Mouse (Mus musculus): ENCODE data around the gene Fam173a.

Gene Fam173a

DNA sequence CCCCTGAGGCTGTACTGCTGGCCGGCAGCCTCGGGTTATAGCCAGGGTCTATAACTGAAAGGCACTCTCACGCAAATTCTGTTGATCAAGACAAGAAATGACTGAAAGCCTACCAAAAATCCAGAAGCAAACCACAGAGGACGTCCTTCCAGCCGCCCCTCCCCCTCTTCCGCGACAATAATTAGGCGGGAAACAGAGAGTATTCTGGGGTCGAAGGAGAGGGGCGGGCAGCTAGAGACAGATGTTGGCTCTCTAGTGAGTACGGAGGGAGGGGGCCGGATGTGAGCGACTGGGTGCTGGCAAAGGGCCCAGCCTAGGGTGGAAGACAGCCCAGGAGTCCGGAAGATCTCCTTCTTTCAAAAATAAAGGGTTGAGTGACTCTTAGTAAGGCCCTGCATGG is at the start of gene Fam173a:
Fam173a (minus strand) TSS at position 287 of the 400 bp plus-strand sequence.
- peak; percentile 74 to 80 for DNase-seq

DNA sequence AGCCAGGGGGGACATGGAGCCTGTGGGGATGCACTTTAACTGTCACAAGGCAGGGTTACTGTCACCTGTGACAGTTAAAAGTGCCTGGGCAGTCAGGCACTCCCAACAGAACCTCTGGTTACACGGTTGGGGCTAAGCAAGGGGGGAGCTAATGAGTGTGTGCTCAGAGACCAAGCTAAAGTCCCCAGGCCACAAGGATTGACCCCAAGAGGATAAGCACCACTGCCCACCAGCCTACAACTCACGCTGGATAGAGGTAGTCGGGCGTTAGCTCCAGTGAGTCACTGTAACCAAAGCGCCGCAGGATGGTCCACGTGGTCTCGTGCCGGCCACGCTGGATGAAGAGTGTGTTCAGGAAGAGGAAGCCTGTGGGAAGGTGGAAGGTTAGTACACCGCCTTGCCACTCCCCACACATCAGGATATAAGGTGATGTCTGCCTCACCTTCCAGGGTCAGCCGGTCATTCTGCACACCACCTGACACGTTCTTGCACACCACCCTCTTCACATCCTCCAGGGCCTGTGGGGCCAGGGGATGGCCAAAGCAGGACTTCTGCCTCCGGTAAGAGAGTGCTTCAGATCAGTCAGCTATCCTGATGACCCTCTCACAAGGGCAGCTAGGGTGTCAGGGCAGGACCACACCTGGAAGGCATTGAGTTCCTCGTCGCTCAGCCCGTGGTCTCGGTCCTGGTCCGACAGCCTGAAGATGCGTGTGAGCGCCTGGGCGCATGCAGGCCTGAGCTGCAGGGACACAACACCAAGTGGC is 48.6 kb upstream of the Fam173a start, which contains the start of gene Gm20683:
Gm20683 (minus strand) TSS at position 647 of the 764 bp plus-strand sequence.
- no peak for DNase-seq

DNA sequence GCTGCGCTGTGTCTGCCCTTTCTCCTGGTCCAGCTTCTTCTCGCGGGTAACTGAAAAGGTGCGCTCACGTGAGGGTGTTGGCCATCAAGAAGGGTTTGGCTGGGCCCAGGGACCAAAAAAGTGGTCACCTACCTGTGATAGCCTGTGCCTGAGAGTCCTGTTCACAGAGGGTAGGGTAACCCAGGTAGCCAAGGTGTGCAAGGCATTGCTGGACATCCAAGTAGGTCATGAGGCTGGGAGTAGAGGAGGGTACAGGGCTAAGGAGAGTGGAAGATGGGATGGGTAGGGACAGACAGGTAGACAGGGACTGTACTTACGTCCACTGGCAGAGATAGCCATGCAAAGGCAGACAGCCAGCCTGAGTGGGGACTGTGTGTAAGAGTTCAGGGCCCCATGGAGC is 47.8 kb upstream of the Fam173a start:
- no peak for DNase-seq

DNA sequence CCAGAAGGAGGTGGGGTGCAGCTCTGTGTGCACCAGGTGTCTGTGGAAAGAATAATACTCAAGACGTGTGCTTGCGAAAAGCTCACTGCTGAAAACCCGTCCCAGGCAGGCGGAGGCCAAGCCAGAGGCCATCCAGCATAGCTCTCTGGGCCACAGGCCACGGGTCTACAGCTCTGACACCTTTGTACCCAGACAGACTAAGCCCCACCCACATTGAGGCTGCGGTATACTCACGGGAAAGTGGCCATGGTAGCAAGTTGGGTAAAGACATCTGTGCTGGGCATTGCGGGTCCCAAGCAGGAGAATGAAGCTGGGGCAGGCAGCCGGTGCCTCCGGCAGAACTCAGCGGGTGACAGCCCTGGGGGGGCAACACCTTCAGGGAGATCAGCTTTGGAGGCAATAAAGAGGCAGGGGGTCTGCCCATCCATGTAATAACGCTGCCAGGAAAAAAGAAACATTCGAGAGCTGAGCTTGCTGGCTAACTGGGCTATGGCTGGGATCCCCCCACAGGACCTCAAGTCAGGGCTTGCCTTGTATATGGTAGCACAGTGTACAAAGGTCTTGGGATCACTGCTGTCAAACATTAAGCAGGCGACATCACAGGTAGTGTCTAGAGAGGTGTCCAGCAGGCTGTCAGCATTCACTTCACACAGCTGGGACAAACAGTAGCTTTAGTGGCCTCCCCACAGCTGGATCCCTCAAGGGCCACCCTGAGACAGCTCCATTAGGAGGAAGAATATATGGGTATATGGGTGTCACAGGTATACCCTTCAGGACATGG is 46.9 kb upstream of the Fam173a start:
- DNase-seq: no peak

DNA sequence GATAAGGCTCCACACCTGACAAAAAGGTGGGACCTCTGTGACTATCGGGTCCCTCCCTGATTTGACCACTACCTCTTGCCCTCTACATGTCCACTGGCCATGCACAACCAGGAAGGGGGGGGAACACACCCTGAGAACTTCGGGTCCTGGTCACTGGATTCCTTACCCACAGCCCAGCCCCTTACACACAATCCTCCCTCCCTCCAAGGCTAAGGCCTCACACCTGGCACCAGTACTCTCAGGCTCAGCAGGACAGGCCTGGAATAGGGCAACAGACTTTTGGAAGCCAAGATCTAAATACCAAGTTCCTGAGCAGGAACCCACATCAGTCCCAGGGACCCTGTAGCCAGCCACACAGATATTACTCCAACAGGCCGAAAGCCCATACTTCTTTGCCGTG is 46.2 kb upstream of the Fam173a start:
- DNase-seq: no peak

DNA sequence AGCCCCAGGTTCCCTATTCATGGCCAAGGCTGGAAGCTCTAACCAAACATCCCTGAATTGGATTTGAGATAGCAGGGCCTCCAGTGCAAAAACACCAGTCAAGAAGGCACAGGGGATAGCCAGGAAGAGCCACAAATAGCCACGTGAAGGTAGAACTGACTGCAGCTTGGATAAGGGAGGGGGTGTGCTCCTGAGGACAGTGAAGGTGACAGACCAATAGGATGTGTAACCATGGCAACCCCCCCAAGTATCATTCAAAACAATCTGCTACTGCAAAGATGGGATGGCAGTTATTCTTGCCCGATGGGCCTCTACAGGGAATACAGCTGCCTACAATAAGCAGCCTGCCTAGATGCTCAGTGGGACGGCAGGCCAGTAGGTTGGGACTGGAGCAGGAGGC is 44.8 kb upstream of the Fam173a start:
- no peak for DNase-seq

DNA sequence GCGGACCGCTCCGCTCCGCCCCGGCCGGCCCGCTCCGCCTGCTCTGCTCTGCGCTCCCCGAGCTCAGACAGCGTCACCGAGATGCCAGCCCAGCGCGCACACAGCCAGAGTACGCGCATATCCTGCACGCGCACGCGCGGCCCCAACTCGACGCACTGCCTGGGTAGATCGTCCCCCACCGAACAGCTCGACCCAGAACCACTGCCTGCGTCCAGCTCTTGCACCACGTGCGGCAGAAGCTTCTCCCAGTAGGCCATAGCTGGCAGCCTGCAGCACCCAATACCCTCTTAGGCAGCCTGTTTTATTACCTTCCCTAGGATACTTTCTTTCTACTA is 44.3 kb upstream of the Fam173a start, which contains the start of gene Rhbdl1:
Rhbdl1 (minus strand) TSS at position 220 of the 335 bp plus-strand sequence.
- peak; percentile 57 to 64 for DNase-seq

DNA sequence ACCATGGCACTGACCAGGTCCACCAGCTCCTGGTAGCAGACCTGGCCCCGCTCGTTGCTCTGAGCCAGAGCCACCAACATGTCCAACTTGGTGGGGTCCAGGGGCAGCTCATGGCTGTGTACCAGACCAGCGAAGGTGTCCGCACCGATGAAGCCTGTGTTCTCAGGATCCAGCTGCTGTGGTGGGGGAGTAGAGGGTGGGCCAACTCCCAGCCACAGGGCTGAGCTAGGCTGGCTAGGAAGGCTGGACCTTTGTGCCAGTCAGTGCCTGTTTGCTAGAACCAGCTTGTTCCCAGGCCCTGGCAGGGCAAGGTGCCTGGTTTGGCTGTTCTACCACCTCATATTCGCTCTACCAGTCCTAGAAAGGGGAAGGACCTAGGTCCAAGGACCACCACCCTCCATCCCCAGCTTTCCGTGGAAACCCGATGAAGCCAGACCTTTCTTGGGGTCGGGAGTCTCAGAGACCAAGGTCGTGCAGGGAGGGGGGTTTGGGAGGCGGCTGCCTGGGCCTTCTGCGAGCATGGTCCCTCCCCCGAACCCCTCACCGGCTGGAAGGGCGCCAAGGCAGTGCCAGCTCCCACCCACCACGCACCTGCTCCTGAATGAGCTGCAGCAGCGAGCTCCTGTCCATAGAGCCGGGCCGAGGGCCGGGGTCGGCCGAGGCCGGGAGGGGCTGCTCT is 43.8 kb upstream of the Fam173a start:
- no peak for DNase-seq

DNA sequence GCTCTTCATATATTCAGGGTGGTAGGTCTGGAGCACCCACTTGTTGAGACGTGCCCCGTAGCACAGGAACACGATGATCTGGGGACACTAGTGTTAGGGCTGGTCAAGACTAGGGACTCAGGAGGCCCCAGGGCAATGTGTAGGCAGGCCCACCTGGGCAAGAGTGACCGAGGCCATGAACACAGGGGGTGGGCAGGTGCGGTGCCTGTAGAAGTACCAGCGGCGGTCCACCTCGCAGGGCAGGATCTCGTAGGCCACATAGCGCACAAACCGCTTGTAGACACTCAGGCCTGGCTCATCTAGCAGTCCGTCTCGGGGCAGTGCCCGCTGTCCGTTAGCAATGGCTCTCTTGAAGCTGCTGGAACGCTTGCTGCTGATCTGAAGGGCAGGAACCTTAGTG is 43.1 kb upstream of the Fam173a start:
- no peak for DNase-seq

DNA sequence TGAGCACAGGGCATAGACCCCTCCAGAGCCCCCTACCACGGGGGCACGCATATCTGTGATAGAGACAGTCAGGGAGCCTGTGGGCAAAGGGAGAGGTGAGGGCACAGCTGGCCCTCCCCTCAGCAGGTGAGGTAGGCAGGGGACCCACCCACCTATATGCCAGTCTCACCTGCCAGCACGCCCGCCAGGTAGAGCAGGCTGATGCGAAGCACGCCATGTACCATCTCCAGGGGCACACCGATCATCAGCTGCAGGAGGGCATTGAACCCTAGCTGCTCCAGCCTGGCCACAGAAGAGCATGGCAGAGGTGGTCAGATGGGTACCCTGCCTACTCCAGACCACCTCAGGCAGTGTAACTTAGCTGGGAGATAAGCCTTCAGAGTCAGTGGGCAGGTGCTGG is 42.6 kb upstream of the Fam173a start:
- DNase-seq: no peak

DNA sequence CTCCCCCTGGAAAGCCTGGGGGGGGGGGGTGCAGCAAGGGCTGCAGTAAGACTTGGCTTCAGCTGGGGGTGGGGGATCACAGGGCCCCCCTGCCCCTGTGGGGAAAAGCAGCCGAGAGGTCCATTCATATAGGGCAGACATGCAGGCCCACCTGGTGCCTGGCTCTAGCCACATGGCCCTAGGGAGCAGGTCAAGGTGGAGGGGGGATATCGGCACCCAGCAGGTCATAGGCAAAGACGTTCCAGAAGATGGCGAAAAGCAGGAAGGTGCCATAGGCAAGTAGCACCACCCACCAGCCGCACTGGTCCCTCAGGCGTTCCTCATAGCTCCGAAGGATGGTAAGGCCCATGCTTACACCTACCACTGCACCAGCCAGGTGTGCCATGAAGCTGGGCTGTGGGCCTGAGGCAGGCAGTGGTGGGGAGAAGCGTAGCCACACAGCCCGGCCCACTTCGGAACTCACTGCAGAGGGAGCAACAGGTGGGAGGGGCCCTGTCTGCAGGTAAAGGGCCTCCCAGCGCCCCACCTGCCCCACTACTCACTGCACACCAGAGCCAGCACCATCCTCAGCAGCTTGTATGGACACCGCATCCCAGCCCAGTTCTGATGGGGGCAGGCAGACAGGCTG is 42.0 kb upstream of the Fam173a start:
- no peak for DNase-seq

DNA sequence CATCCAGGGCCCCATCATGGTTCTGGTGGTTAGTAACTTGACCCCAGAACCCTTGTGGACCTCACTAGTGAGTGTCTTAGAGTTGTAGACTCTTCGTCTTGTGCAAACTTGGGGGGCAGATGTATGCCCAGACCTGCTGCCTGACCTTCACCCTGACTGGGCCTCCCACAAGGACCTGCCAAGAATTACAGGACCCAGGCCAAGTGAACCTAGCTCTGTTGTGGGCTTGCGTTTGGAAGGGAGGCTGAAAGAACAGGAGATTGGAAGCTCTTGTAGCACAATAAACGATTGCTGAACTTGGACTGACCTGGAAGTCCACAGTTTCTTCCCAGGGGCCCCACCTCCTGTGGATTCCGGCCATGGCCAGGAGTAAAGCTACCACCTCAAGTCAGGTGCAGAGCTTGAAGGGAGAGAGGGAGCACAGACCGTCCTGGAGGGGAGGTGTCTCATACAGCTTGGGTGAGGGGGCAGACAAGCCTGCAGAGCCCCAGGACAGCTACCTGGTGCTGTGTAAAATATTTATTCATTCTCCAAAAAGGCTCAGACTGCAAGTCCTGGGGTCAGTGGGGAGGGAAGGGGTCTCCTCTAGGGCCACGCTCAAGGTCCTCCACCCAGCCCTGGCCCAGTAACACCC is 41.4 kb upstream of the Fam173a start:
- DNase-seq: peak in 1 of 2 experiments; percentile 53

DNA sequence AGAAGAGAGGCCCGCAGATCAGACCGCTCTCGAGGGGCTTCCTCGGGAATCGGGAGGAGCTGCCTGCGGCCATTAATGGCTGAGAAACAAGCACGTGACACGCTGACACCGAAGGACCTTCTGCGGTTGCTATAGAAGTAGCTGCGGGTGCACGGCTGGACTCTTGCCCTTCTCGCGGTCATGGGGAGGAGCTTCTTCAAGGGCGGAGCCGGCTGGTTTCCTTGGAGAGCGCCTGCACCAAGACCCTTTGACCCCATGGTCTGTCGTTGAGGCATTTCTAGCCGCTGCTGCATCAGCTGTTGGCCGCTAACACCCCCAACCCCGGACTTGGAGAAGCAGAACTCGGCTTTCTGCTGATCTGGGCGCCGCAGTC is 40.6 kb upstream of the Fam173a start, which contains the start of gene Stub1:
Stub1 (minus strand) TSS at position 114 of the 373 bp plus-strand sequence.
- DNase-seq: peak; percentile 94 to 95

DNA sequence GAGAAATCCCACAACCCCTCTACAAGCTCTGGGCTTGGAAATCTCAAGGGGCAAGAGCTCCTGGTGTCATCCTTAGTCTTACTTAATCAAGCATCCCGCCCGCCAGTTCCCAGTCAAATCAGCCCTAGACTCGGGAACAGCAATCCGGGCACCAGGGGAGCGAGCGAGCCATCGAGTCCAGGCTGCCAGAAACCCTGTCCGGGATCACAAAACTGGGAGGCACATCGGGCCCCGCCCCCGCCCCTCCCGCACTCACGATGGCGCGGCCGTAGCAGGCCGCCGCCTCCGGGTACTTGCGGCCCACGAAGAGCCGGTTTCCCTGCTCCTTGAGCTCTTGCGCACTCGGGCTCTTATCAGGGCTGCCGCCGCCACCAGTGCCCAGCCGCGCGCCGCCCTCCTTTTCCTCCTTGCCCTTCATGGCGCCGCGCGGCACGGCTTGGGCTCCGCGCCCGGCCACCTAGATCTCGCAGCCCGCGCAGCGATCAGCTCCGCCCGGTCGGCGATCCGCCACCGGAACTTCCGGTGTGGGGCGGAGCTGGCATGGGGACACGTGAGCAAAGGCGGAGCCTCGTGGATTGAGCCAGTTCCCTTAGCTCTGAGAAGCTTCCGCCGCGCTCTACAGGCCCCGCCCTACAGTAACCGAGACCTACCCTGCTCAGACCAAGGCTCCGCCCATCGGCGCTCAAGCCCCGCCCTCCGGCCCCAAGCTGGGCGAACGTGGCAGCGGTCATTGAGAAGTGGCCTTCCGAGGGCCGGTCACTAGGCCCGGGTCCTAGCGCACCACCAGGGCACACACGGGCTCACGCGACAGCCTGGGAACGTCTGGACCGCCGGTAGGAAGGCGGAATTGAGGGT is 40.0 kb upstream of the Fam173a start:
- DNase-seq: peak; percentile 99 to 100

DNA sequence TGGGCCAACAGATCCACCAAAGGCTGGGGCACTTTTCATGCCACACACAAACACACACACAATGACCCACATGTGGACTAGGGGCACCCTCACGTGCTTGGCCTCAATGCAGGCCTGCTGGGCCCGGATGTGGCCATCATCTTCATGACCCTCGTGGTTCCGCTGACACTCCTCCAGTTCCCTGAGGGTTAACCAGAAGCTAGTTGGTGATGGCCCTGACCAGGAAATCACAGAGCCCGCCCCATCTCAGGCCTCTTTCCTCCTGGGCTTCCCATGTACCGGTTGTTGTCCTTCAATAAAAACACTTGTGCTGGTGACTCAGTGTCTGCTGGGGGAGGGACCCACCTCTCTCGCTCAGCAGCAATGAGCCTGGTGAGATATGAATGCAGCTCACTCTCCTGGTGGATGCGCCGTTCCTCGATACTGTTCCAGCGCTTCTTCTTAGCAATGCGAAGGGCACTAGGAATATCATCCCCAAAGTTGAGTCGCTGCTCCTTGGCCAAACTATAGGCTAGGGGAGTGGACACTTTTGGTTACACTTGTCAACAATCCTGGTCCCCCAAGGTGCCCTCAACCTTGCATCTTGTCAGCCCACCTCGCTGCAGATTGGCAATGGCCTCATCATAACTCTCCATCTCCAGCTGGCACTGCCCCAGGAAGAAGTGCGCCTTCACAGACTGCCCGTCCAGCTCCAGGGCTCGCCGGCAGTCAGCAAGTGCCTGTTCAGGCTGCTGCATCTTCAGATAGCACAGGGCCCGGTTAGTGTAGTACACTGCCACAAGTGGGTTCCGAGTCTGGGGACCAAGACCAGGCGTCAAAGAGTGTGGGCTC is 39.0 kb upstream of the Fam173a start:
- DNase-seq: no peak

DNA sequence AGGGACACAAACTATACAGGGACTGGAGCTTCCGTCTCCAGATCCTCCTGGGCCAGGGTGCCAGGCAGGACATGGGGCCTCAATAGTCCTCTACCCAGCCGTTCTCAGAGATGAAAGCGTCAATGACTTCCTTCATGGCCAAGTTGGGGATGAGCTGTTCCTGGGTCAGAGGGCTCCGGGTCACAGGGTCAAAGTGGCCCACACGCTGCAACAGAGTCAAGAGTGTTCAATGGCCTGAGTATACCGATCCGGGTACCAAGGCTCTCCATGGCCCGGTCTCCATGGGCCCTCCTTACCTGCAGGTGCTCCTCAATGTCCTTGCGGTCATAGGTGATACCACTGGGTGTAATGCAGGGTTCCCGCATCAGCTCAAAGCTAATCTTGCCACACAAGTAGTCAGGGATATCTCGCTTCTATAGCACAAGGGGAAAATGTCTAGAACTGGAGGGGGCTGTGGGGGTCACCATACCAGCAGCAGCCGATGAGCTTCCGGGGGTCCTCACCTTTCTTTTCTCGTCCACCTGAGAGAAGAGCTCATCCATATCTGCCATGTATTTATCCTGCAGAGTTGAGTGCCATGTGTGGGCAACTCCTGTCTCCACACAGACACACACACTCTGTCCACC is 38.2 kb upstream of the Fam173a start:
- no peak for DNase-seq

DNA sequence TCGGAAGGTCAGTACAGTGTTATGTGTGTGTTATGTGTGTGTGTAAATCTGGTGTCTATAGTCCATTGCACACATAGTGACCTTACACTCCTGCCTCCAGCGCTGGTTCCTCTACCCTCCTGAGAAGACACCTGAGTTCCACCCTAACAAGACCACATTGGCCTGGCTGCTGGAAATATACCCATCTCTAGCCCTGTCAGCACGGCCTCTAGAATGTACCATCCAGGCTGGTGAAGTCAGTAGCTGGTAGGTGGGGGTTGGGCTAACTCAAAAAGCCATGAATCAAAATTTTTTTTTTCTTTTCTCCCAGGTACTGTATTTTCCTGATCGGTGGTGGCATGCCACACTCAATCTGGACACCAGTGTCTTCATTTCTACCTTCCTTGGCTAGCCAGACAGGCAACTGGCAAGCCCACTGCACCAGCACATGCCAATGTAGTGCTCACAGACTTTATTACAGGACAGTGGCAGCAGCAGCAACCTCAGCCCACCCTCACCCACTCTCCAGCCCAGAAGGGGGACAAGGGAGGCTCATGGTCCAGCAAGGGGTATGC is 37.6 kb upstream of the Fam173a start:
- no peak for DNase-seq

DNA sequence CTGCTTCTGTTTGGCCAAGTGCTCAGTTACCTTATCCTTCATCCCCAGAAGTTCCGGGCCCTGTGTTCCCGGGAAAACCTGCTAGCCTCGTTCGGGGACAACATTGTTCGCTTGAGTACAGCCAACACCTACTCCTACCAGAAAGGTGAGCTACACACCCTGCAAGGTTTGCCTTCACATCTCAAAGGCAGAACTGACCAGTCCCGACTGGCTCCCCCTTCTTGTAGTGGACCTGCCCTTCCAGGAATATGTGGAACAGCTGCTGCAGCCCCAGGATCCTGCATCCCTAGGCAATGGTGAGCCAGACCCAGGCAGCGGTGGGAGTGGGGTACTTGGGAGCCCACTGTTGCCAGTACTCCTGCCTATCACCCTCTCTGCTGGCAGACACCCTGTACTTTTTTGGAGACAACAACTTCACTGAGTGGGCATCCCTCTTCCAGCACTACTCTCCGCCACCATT is 36.9 kb upstream of the Fam173a start:
- no peak for DNase-seq

DNA sequence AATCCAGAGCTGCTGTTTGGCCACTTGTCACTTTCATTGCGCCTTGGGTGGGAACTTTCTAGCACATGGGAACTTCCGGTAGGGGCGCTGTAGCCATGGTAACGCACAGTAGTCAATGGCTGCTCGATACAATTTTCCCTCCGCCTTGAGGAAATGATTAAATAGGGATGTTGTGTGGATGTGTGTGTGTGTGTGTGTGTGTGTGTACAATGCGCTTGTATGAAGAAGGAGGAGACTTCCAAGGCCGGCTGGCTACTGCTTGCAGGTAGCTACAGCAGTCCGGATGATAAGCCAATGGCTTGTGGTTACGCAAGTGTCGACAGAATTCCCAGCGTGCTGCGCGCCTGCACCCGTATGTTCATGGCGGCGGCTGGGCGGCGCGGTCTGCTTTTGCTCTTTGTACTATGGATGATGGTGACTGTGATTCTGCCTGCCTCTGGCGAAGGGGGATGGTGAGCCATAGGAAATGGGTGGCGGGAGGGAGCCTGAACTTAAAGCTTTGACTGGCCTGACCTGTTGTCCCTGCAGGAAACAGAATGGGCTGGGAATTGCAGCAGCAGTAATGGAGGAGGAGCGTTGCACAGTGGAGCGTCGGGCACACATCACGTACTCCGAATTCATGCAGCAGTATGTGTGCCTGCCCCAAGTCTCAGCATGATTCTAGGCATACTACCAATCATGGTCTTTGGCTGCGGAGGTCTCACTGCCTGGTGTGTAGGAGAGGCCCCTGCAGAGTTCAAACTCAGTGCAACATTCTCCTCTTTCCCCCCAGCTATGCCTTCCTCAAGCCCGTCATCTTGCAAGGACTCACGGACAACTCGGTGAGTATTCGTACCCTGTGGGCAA is 36.2 kb upstream of the Fam173a start, which contains the start of gene Jmjd8:
Jmjd8 (plus strand) TSS at position 156 of the 846 bp plus-strand sequence.
- peak; percentile 73 to 75 for DNase-seq
